Mouse (Mus musculus) C2C12 (cell line): Measurements from ENCODE around the gene Sowahd. TPM values are rescaled to one million over a fixed set of nuclear protein-coding genes. Genes with fewer than 3 reads are reported as not detected.
A peak's percentile ranks its signal among the peaks of the same experiment; 100 is the strongest.

Experiments used
- H3K27me3 ChIP-seq: one replicate; pipeline ENCODE4 v1.6.1; 2011; ENCODE audit not compliant: control insufficient read depth, insufficient read depth, insufficient read length
- H3K36me3 ChIP-seq: one replicate; pipeline ENCODE4 v1.6.1; 2011; ENCODE audit not compliant: control insufficient read depth, insufficient read depth
- H3K4me3 ChIP-seq: one replicate; pipeline ENCODE4 v1.5.1; 2011; ENCODE audit warnings: mild to moderate bottlenecking, control low read depth; ENCODE audit not compliant: poor library complexity, insufficient read depth, severe bottlenecking
- H3K79me2 ChIP-seq: one replicate; pipeline ENCODE4 v1.6.1; 2011; ENCODE audit not compliant: control insufficient read depth, insufficient read depth
- H3K79me3 ChIP-seq: one replicate; pipeline ENCODE4 v1.6.1; 2011; ENCODE audit warnings: low read depth, control low read depth
- H3ac ChIP-seq: one replicate; pipeline ENCODE3; 2011; ENCODE audit warnings: low read depth; ENCODE audit not compliant: control insufficient read depth, insufficient read length
- CEBPB ChIP-seq: IDR thresholded peaks from one replicate; pipeline ENCODE4 v1.6.1; 2011; ENCODE audit warnings: low read depth, mild to moderate bottlenecking, control low read depth, moderate library complexity
- CTCF ChIP-seq: IDR thresholded peaks from one replicate; pipeline ENCODE4 v1.5.1; 2011; ENCODE audit not compliant: control insufficient read depth, insufficient read depth, insufficient read length
- FOSL1 ChIP-seq: IDR thresholded peaks from one replicate; pipeline ENCODE4 v1.8.0; 2011; ENCODE audit warnings: mild to moderate bottlenecking, low read length; ENCODE audit not compliant: poor library complexity, insufficient read depth, severe bottlenecking
- MAX ChIP-seq: IDR thresholded peaks from one replicate; pipeline ENCODE4 v1.6.1; 2011; ENCODE audit warnings: mild to moderate bottlenecking, control low read depth
- MYOD1 ChIP-seq: IDR thresholded peaks from one replicate; pipeline ENCODE4 v1.6.1; 2011; ENCODE audit warnings: low read depth; ENCODE audit not compliant: control insufficient read depth, insufficient read length
- MYOG ChIP-seq: IDR thresholded peaks from one replicate; pipeline ENCODE4 v1.6.1; 2011; ENCODE audit not compliant: control insufficient read depth, insufficient read length; ENCODE audit errors: extremely low read depth
- USF1 ChIP-seq: IDR thresholded peaks from one replicate; pipeline ENCODE4 v1.6.1; 2011; ENCODE audit warnings: low read depth, mild to moderate bottlenecking, control low read depth, moderate library complexity
- polyA plus RNA-seq: library from polyadenylated mRNA; unstranded; fragments of >200 nt; fragmentation: generic; extraction: Trizol; gene quantifications from one replicate; pipeline ENCODE4 v1.2.1, GENCODE M21; 2012; ENCODE audit warnings: missing spikeins

The Sowahd gene
- polyA plus RNA-seq, 1 experiment: not detected

GRCm38 (mm10) chrX:37084318-37084926 is 35.8 kb downstream of the Sowahd start:
- Histone ChIP-seq H3ac (peak overlapping the region; percentile 89), H3K79me3 (peaks cover 22% of the 10 kb centered on the region), H3K79me2 (peaks cover 35% of the 10 kb centered on the region), H3K4me3 (peak overlapping the region; percentile 63), H3K36me3 (peaks cover 41% of the 10 kb centered on the region), H3K27me3 (no peaks in the 10 kb centered on the region)
- no peak for TF ChIP-seq FOSL1
- TF ChIP-seq USF1: no peak
- no peak for TF ChIP-seq CTCF
- TF ChIP-seq MYOG: no peak
- no peak for TF ChIP-seq CEBPB

DNA sequence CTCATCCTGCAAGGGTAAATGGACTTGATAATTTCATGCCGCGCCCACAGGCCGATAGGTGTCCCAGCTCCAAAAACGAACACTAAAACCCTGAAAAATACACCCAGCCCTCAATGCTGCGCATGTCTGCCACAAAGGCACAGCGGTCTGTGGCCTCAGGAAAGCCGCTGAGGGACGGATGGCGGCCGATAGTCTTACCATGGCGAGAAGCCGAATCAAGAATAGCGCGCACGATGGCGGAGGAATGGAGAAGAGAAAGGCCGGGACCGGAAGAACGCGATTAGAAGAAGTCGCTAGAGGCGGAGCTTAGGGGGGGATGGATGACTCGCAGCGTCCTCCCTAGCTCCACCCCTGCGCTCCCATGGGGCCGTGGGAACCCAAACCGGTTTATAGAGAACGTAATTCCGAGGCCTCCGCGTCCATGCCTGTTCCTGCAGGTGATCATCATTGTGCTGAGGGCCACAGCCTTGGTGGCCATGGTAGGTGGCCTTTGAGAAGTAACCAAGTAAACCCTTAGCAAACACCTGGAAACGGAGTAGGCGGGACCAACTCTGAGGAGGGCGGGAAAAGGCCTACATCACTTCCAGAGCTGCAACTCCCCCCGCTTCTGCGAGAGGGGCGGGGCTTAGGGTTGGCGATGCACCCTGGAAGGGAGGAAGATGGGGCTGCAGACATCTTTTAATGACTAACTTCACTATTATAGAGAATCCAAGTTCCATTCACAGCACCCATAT is 36.4 kb downstream of the Sowahd start, which contains the start of gene Rpl39:
Gene Rpl39 (minus strand): TSS at position 476 of the 734 bp plus-strand sequence.
- peak within 1 kb of the TSS; percentile 89 for H3ac ChIP-seq
- H3K4me3 ChIP-seq: peak within 1 kb of the TSS; percentile 63
- H3K27me3 ChIP-seq: no peaks in the 10 kb centered on the region
- H3K79me3 ChIP-seq: peaks cover 22% of the 10 kb centered on the region
- TF ChIP-seq USF1 (no peak), CTCF (no peak), MAX (peak; percentile 14)
- peaks cover 35% of the 10 kb centered on the region for H3K79me2 ChIP-seq
- H3K36me3 ChIP-seq: peaks cover 40% of the 10 kb centered on the region

GRCm38 (mm10) chrX:37085665-37086064 is 37.0 kb downstream of the Sowahd start:
- Histone ChIP-seq H3K79me3 (peaks cover 22% of the 10 kb centered on the region), H3K27me3 (no peaks in the 10 kb centered on the region)

GRCm38 (mm10) chrX:37088778-37089177 is 40.1 kb downstream of the Sowahd start:
- H3K27me3 ChIP-seq: no peaks in the 10 kb centered on the region
- peaks cover 13% of the 10 kb centered on the region for H3K79me2 ChIP-seq
- no peak overlapping the region for H3ac ChIP-seq
- TF ChIP-seq MYOD1: no peak
- no peak overlapping the region for H3K4me3 ChIP-seq
- H3K36me3 ChIP-seq: peaks cover 19% of the 10 kb centered on the region
- peaks cover 10% of the 10 kb centered on the region for H3K79me3 ChIP-seq

More at GRCm38 (mm10) chrX:37085665-37086064, 37.0 kb downstream of the Sowahd start:
- H3ac ChIP-seq: peak overlapping the region; percentile 40
- H3K36me3 ChIP-seq: peaks cover 36% of the 10 kb centered on the region
- H3K4me3 ChIP-seq: no peak overlapping the region
- peaks cover 35% of the 10 kb centered on the region for H3K79me2 ChIP-seq
- no peak for TF ChIP-seq MAX

- TF ChIP-seq MYOG (no peak), CEBPB (no peak), USF1 (no peak), CTCF (no peak), MYOD1 (no peak), MAX (no peak), FOSL1 (no peak)
- Histone ChIP-seq H3K36me3 (peaks cover 16% of the 10 kb centered on the region), H3K79me2 (no peaks in the 10 kb centered on the region)
Measured at GRCm38 (mm10) chrX:37091457-37091856, 42.8 kb downstream of the Sowahd start.

GRCm38 (mm10) chrX:37095106-37095768 is 46.6 kb downstream of the Sowahd start:
- Histone ChIP-seq H3K27me3 (no peaks in the 10 kb centered on the region), H3K36me3 (peaks cover 23% of the 10 kb centered on the region), H3ac (no peak overlapping the region), H3K79me3 (no peaks in the 10 kb centered on the region), H3K4me3 (no peak overlapping the region), H3K79me2 (no peaks in the 10 kb centered on the region)
- TF ChIP-seq FOSL1 (no peak), MYOG (no peak), MYOD1 (no peak)

More at GRCm38 (mm10) chrX:37091457-37091856, 42.8 kb downstream of the Sowahd start:
- Histone ChIP-seq H3K4me3 (no peak overlapping the region), H3ac (no peak overlapping the region), H3K27me3 (no peaks in the 10 kb centered on the region), H3K79me3 (no peaks in the 10 kb centered on the region)
